Mouse (Mus musculus): Measurements from ENCODE around the gene Tmem82. TPM values are rescaled to one million over a fixed set of nuclear protein-coding genes. Genes with fewer than 3 reads are reported as not detected.
A peak's percentile ranks its signal among the peaks of the same experiment; 100 is the strongest.

Tmem82 gene
- total RNA-seq (2021), result 1 to 10 TPM in 1 of 2 experiments, under 1 TPM in 1; 0.61 to 3.2 TPM
- long read RNA-seq, experiment 1, partial matches to known transcripts, result 0 of 2 reads
- long read RNA-seq, experiment 1, other reads (novel, unspliced or antisense), result 2 of 2 reads
- long read RNA-seq, experiment 2, result 0 reads

- H3K4me3 ChIP-seq, result peak within 1 kb of the TSS; percentile 59
- peak within 1 kb of the TSS; percentile 9 for H3K27ac ChIP-seq
- DNase-seq, result peak; percentile 71
- intact Hi-C loops (cut with DNase I), result loop anchor here (2.0 to 10.0 kb wide), 3 partner anchors 206 to 336 kb away; partner anchors contain the start of gene Cela2a
- peak; percentile 66 for TF ChIP-seq CTCF (IDR thresholded peaks at IDR 0.05)
These were observed at the start of gene Tmem82 for GRCm38 (mm10) chr4:141618565-141619243. TSS of gene Tmem82 (minus strand) at chr4:141618633.

GRCm38 (mm10) chr4:141664799-141665198 is 46.4 kb upstream of the Tmem82 start, which contains the start of gene Plekhm2:
TSS of gene Plekhm2 (minus strand) at chr4:141664899.
- peak within 1 kb of the TSS; percentile 95 for H3K4me3 ChIP-seq
- H3K27ac ChIP-seq, result peak within 1 kb of the TSS; percentile 96
- TF ChIP-seq CTCF (IDR thresholded peaks at IDR 0.05), result no peak
- no peak for DNase-seq
- intact Hi-C loops (cut with DNase I), result loop anchor here (5.0 kb wide), 1 partner anchor 123 kb away; no protein-coding TSS in a partner anchor

- DNase-seq, result peak; percentile 89
- intact Hi-C loops (cut with DNase I), result loop anchor here (5.0 kb wide), 1 partner anchor 123 kb away; no protein-coding TSS in a partner anchor
- peak overlapping the region; percentile 96 for H3K27ac ChIP-seq
- TF ChIP-seq CTCF (IDR thresholded peaks at IDR 0.05), result no peak
- peak overlapping the region; percentile 95 for H3K4me3 ChIP-seq
These were observed 45.7 kb upstream of the Tmem82 start for GRCm38 (mm10) chr4:141664011-141664745.

GRCm38 (mm10) chr4:141663122-141663931 is 44.9 kb upstream of the Tmem82 start:
- intact Hi-C loops (cut with DNase I), result loop anchor here (5.0 kb wide), 1 partner anchor 124 kb away; no protein-coding TSS in a partner anchor
- H3K27ac ChIP-seq, result peak overlapping the region; percentile 96
- peak; percentile 74 for DNase-seq
- no peak for TF ChIP-seq CTCF (IDR thresholded peaks at IDR 0.05)
- H3K4me3 ChIP-seq, result peak overlapping the region; percentile 95

- intact Hi-C loops (cut with DNase I), result loop anchor here (5.0 kb wide), 1 partner anchor 126 kb away; no protein-coding TSS in a partner anchor
- Histone ChIP-seq H3K27ac (no peak overlapping the region), H3K4me3 (no peak overlapping the region)
- no peak for DNase-seq
- no peak for TF ChIP-seq CTCF (IDR thresholded peaks at IDR 0.05)
These were observed 42.5 kb upstream of the Tmem82 start for GRCm38 (mm10) chr4:141660884-141661283.

- DNase-seq, result peak; percentile 60
- intact Hi-C loops (cut with DNase I), result loop anchor here (5.0 kb wide), 1 partner anchor 128 kb away; no protein-coding TSS in a partner anchor
- Histone ChIP-seq H3K4me3 (no peak overlapping the region), H3K27ac (peak overlapping the region; percentile 71)
- TF ChIP-seq CTCF (IDR thresholded peaks at IDR 0.05), result peak; percentile 26; the same call in 1 of the 2 replicates
These were observed 41.3 kb upstream of the Tmem82 start for GRCm38 (mm10) chr4:141659739-141660138.

GRCm38 (mm10) chr4:141658846-141659484 is 40.5 kb upstream of the Tmem82 start:
- TF ChIP-seq CTCF (IDR thresholded peaks at IDR 0.05), result no peak
- DNase-seq, result no peak
- peak overlapping the region; percentile 11; the same call in 1 of the 2 replicates for H3K4me3 ChIP-seq
- intact Hi-C loops (cut with DNase I), result no loop called here
- H3K27ac ChIP-seq, result peak overlapping the region; percentile 71

GRCm38 (mm10) chr4:141656932-141657331 is 38.5 kb upstream of the Tmem82 start:
- TF ChIP-seq CTCF (IDR thresholded peaks at IDR 0.05), result no peak
- peak overlapping the region; percentile 81 for H3K27ac ChIP-seq
- H3K4me3 ChIP-seq, result no peak overlapping the region
- intact Hi-C loops (cut with DNase I), result no loop called here
- DNase-seq, result no peak

GRCm38 (mm10) chr4:141655908-141656608 is 37.6 kb upstream of the Tmem82 start:
- DNase-seq, result peak; percentile 80
- Histone ChIP-seq H3K4me3 (no peak overlapping the region), H3K27ac (peak overlapping the region; percentile 81)
- no peak for TF ChIP-seq CTCF (IDR thresholded peaks at IDR 0.05)
- intact Hi-C loops (cut with DNase I), result no loop called here

GRCm38 (mm10) chr4:141654509-141654908 is 36.1 kb upstream of the Tmem82 start:
- H3K27ac ChIP-seq, result peak overlapping the region; percentile 9
- no peak for TF ChIP-seq CTCF (IDR thresholded peaks at IDR 0.05)
- intact Hi-C loops (cut with DNase I), result no loop called here
- no peak for DNase-seq
- H3K4me3 ChIP-seq, result no peak overlapping the region

GRCm38 (mm10) chr4:141653813-141654212 is 35.4 kb upstream of the Tmem82 start:
- DNase-seq, result no peak
- intact Hi-C loops (cut with DNase I), result no loop called here
- H3K27ac ChIP-seq, result peak overlapping the region; percentile 9

More at GRCm38 (mm10) chr4:141653813-141654212, 35.4 kb upstream of the Tmem82 start:
- TF ChIP-seq CTCF (IDR thresholded peaks at IDR 0.05), result no peak
- H3K4me3 ChIP-seq, result no peak overlapping the region
